Mouse (Mus musculus) liver, embryonic 11.5 days (tissue): ENCODE data around the gene Slc43a2. TPM values are rescaled to one million over a fixed set of nuclear protein-coding genes. Genes with fewer than 3 reads are reported as not detected.
"Not testable (repeated sequence)": the region's sequence is repeated elsewhere in the genome, so short reads cannot be mapped to it uniquely, and the experiment has no call there.

Source experiments
- ATAC-seq: fragments of 200-750 bp; cut with Nextera tagmentation; replicated peaks from 2 replicates; pipeline ENCODE4 v1.8.0; 2017; ENCODE audit warnings: moderate number of reproducible peaks, mild to moderate bottlenecking, moderate TSS enrichment, moderate library complexity; ENCODE audit not compliant: low FRiP score
- DNase-seq: peaks from one replicate; pipeline ENCODE4 v3.0.0-alpha.2; 2017; ENCODE audit warnings: low spot score
- H3K27ac ChIP-seq: fragments of 300-500 bp; sonication (generic); 2 replicates; pipeline ENCODE4 v1.5.1; 2014; ENCODE audit warnings: mild to moderate bottlenecking, low read depth, low read length, control low read depth
- H3K27me3 ChIP-seq: fragments of 300-500 bp; sonication (generic); replicated peaks from 2 replicates; pipeline ENCODE4 v1.6.1; 2014; ENCODE audit warnings: low read length, mixed read lengths; ENCODE audit not compliant: control insufficient read depth, insufficient read depth
- H3K36me3 ChIP-seq: fragments of 300-500 bp; sonication (generic); 2 replicates; pipeline ENCODE4 v1.6.1; 2014; ENCODE audit warnings: mild to moderate bottlenecking, low read length, moderate library complexity, mixed read lengths; ENCODE audit not compliant: control insufficient read depth, insufficient read depth
- H3K4me1 ChIP-seq: fragments of 300-500 bp; sonication (generic); replicated peaks from 2 replicates; pipeline ENCODE4 v1.6.1; 2014; ENCODE audit warnings: low read length, mixed read lengths; ENCODE audit not compliant: control insufficient read depth, insufficient read depth
- H3K4me2 ChIP-seq: fragments of 300-500 bp; sonication (generic); 2 replicates; pipeline ENCODE4 v1.6.1; 2014; ENCODE audit warnings: mild to moderate bottlenecking, control low read depth, moderate library complexity
- H3K4me3 ChIP-seq: fragments of 300-500 bp; sonication (generic); 2 replicates; pipeline ENCODE4 v1.5.1; 2014; ENCODE audit warnings: low read depth, low read length, control low read depth
- H3K9ac ChIP-seq: fragments of 300-500 bp; sonication (generic); 2 replicates; pipeline ENCODE4 v1.6.1; 2014; ENCODE audit warnings: low read depth, low read length, control low read depth
- H3K9me3 ChIP-seq: fragments of 300-500 bp; sonication (generic); 2 replicates; pipeline ENCODE4 v1.6.1; 2016; ENCODE audit warnings: low read length, inconsistent platforms, mixed read lengths; ENCODE audit not compliant: control insufficient read depth
- WGBS: fragments of 180-500 bp; shearing (Covaris S2); extraction: QIAGEN DNeasy Blood & Tissue Kit; methylation state at CpG from one replicate; pipeline ENCODE4 v1.1.7; 2014; 5-methylcytosine and 5-hydroxymethylcytosine counted together
- polyA plus RNA-seq: library from polyadenylated mRNA; unstranded; fragments of >200 nt; fragmentation: Nextera tagmentation; extraction: Ambion mirVana; gene quantifications from 2 replicates; pipeline ENCODE4 v1.2.1, GENCODE M21; 2014

Gene Slc43a2
- polyA plus RNA-seq, 1 experiment from 2014 or later, result 7.8 TPM

DNA sequence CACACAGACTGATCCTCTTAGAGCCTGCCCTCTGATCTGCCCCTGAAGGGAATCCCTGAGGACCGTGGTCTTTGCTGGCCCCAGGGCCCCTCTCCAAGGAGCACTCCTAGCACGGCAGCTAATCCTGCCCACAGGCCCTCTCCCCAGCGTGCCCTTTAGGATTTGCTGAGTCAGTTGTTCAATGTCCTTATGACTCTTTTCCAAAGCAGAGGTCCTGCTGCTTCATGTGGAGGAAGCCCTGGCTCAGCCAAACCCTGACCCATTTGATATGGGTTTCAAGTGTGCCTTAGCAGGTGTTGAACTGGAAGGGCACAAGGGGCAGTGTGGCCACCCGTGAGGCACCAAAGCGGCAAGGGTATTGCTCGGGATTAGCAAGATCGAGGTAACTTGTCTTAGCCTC is 64.3 kb downstream of the Slc43a2 start:
- H3K4me1 ChIP-seq, result peaks cover 6% of the 10 kb centered on the region; the same call in 1 of the 2 replicates
- H3K27ac ChIP-seq, result no peak overlapping the region
- DNase-seq (no peak), ATAC-seq (no peak)
- no peak overlapping the region for H3K4me2 ChIP-seq
- no peak overlapping the region for H3K4me3 ChIP-seq
- peaks cover 36% of the 10 kb centered on the region for H3K36me3 ChIP-seq
- no peak overlapping the region for H3K9ac ChIP-seq
- WGBS, result 81% methylated on average over 7 of the region's 7 CpGs
- H3K9me3 ChIP-seq, result no peaks in the 10 kb centered on the region
- H3K27me3 ChIP-seq, result no peaks in the 10 kb centered on the region

DNA sequence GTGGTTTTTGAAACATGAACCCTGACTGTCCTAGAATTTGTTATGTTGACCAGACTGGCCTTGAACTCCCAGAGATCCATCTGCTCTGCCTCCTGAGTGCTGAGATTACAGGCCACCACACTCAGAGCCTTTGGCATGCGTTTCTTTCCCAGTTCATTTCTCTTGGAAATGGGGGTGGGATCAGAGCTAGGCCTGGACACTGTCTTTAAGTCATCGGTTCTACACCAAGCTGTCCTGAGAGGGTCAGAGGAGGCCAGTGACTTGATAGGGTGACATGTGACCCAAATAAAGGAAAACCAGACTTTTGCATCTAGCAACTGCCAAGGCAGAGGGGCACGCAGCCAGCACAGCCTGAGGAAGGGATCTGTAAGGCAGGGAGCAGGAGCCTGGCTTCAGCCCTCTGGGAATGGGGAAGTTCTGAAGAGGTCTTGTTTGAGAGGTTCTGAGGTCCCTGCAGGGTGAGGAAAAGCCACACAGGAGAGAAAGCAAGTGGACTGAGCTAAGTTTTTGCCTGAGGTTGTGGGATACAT is 65.3 kb downstream of the Slc43a2 start:
- Histone ChIP-seq H3K4me3 (no peak overlapping the region), H3K9me3 (no peaks in the 10 kb centered on the region), H3K27me3 (no peaks in the 10 kb centered on the region), H3K4me1 (peaks cover 5% of the 10 kb centered on the region; the same call in 1 of the 2 replicates), H3K4me2 (no peak overlapping the region), H3K36me3 (peaks cover 45% of the 10 kb centered on the region), H3K9ac (no peak overlapping the region), H3K27ac (no peak overlapping the region)
- WGBS, result 78% methylated on average over 3 of the region's 3 CpGs
- ATAC-seq, result no peak
- no peak for DNase-seq

DNA sequence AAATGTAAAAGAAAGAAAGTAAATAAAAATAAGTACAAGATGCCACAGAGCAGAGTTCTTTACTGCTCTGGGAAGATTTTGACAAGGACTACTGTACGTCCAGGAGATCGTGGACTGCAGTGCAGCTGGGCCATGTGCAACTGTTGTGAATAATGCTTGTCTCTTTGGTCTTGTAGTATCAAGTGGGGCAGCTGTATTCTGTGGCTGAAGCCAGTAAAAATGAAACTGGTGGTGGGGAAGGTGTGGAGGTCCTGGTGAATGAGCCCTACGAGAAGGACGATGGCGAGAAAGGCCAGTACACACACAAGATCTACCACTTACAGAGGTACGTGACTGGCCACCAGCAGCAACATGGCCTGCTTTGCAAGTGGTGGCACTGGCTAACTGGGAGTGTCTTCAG is 66.5 kb downstream of the Slc43a2 start:
- Histone ChIP-seq H3K4me1 (peaks cover 3% of the 10 kb centered on the region; the same call in 1 of the 2 replicates), H3K9me3 (no peaks in the 10 kb centered on the region), H3K4me2 (no peak overlapping the region), H3K27ac (no peak overlapping the region), H3K36me3 (peaks cover 41% of the 10 kb centered on the region), H3K27me3 (no peaks in the 10 kb centered on the region), H3K4me3 (no peak overlapping the region), H3K9ac (no peak overlapping the region)
- DNase-seq (no peak), ATAC-seq (no peak)
- WGBS, result 96% methylated on average over 6 of the region's 6 CpGs

DNA sequence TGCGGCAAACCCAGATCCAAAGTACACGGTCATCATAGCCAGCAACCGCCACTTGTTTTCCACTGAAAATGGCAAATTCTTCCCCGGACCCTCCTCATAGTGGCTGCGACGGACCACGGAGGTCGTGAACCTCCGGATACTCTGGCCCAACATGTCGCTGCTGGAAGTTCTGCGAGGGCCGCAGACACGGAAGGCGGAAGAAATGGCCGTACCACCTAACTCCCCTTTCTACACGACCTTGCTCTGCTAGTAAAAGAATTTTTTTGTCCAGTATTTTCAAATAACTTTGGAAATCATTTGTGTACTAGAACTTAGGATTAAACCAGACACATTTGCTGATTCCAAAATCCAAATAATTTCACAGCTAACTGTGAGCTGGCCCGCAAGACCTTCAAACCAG is 68.3 kb downstream of the Slc43a2 start:
- ATAC-seq, H3K4me1 ChIP-seq, H3K4me3 ChIP-seq, H3K9ac ChIP-seq, DNase-seq, H3K9me3 ChIP-seq, H3K27ac ChIP-seq, H3K27me3 ChIP-seq, H3K4me2 ChIP-seq: not testable (repeated sequence)
- WGBS, result 94% methylated on average over 17 of the region's 17 CpGs
- H3K36me3 ChIP-seq, result peaks cover 42% of the 10 kb centered on the region

DNA sequence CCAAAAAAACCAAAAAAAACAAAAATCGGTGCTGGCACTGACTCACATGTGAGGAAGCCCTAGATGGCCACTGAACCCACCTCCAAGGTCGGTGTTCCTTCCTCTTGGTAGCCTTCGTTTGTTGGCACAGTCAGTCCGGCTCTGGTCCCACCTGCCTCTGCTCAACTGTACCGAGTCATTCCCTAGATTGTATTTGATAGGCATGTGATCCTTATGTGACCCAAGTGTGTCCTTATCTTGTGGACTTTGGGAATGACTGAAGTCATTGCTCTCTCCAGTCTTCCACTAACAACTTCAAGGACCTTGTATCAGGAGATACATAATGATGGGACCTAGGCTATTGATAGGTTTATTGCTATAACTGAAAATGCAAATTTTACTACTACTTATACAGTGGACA is 73.3 kb downstream of the Slc43a2 start:
- ATAC-seq, result no peak
- H3K4me2 ChIP-seq, result no peak overlapping the region
- H3K4me3 ChIP-seq, result no peak overlapping the region
- WGBS, result 82% methylated on average over 5 of the region's 5 CpGs
- peaks cover 39% of the 10 kb centered on the region for H3K36me3 ChIP-seq
- no peaks in the 10 kb centered on the region for H3K27me3 ChIP-seq
- no peak overlapping the region for H3K9ac ChIP-seq
- no peak for DNase-seq
- H3K27ac ChIP-seq, result no peak overlapping the region
- H3K4me1 ChIP-seq, result peaks cover 4% of the 10 kb centered on the region
- H3K9me3 ChIP-seq, result no peaks in the 10 kb centered on the region

DNA sequence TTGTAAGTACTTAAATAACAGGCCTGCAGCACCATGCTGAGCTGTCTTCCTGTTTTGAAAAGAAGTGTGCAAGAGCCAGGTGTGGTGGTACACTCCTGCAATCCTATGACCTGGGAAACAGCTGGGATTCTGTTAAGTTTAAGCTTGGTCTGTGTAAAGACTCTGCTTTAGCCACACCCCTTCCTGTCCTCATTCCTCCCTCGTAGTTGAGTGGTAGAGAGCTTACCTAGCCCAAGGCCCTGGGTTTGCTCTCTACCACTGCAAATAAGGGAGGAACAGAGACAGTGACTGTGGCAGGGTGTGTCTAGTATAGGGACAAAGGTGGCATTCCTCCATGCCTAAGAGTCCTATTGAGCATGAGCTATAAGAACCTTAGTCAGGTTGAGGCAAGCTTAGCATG is 73.8 kb downstream of the Slc43a2 start:
- Histone ChIP-seq H3K27ac (no peak overlapping the region), H3K36me3 (peaks cover 38% of the 10 kb centered on the region)

DNA sequence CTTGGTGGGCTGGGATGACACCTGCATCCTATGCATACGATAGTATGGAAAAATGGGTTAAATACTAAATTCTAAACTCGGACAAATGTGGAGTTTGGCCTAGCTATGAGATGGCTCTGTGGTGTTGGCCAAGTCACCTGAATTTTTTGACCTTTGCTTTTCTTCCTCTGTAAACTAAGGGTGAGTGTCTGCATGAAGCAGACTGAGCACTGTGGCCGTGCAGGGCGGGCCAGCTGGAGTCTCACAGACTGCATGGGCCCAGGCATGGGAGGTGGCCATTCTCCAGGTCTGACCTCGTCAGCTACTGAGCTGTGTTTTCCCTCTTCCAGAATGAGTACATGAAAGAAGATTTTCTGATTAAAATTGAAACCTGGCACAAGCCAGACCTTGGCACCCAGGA is 77.3 kb downstream of the Slc43a2 start:
- ATAC-seq (no peak), DNase-seq (no peak)
- Histone ChIP-seq H3K9ac (no peak overlapping the region), H3K4me1 (peaks cover 4% of the 10 kb centered on the region), H3K27me3 (no peaks in the 10 kb centered on the region), H3K4me2 (no peak overlapping the region), H3K9me3 (no peaks in the 10 kb centered on the region), H3K27ac (no peak overlapping the region), H3K36me3 (peaks cover 16% of the 10 kb centered on the region), H3K4me3 (no peak overlapping the region)
- 89% methylated on average over 5 of the region's 5 CpGs for WGBS

More for the DNA sequence above, 73.8 kb downstream of the Slc43a2 start:
- Histone ChIP-seq H3K9ac (no peak overlapping the region), H3K4me2 (no peak overlapping the region), H3K4me3 (no peak overlapping the region), H3K4me1 (peaks cover 4% of the 10 kb centered on the region), H3K9me3 (no peaks in the 10 kb centered on the region), H3K27me3 (no peaks in the 10 kb centered on the region)
- DNase-seq (no peak), ATAC-seq (no peak)
- 40% methylated on average over 1 of the region's 1 CpGs for WGBS

DNA sequence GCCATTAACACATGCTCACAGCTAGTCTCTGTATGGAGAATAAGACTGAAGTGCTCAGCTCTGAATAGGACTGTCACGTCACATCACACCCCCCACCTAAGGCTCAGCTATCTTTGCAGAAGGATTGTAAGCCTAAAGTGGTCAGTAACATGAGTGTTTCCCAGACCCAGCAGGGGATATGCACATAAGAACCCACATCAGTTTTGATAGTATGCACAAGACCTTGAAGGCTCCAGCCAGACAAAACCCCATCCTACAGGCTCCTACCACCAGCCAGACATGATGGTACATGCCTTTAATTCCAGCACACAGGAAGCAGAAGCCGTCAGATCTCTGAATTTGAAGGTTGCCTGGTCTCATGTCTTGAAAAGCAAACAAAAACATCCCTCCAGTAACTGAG is 78.5 kb downstream of the Slc43a2 start:
- WGBS, result 84% methylated on average over 2 of the region's 2 CpGs
- no peak for DNase-seq
- H3K9me3 ChIP-seq, result no peaks in the 10 kb centered on the region
- no peak for ATAC-seq
- no peak overlapping the region for H3K9ac ChIP-seq
- H3K4me1 ChIP-seq, result peaks cover 4% of the 10 kb centered on the region
- H3K36me3 ChIP-seq, result peaks cover 16% of the 10 kb centered on the region
- H3K27ac ChIP-seq, result no peak overlapping the region
- no peak overlapping the region for H3K4me2 ChIP-seq
- H3K27me3 ChIP-seq, result no peaks in the 10 kb centered on the region
- H3K4me3 ChIP-seq, result no peak overlapping the region

DNA sequence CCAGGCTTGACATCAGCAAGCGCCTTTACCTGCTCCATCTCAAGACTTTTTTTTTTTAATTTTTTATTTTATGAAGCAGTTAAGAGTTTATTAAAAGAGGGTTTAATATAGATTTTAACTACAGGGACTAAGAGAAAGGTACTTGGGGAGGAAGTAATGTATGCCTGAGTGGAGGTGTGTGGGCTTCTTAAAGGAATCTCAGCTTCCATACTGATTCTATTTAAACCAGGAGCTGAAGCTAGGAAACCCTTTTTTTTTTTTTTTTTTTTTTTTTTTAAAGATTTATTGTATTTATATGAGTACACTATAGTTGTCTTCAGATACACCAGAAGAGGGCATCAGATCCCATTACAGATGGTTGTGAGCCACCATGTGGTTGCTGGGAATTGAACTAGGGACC is 83.3 kb downstream of the Slc43a2 start:
- Histone ChIP-seq H3K9ac (no peak overlapping the region), H3K4me1 (no peaks in the 10 kb centered on the region), H3K27me3 (no peaks in the 10 kb centered on the region), H3K36me3 (peaks cover 23% of the 10 kb centered on the region), H3K27ac (no peak overlapping the region), H3K4me3 (no peak overlapping the region), H3K9me3 (no peaks in the 10 kb centered on the region), H3K4me2 (no peak overlapping the region)
- DNase-seq (no peak), ATAC-seq (no peak)
- 94% methylated on average over 1 of the region's 1 CpGs for WGBS
